Mouse (Mus musculus) forebrain, embryonic 14.5 days (tissue): ENCODE measurements at regions not wholly inside any gene's neighbourhood (a gene's known extent, or its start where the extent isn't known, plus 50 kb on each side); places are given as distances from the start of the nearest gene placed in this dataset.

Experiments
- ATAC-seq: fragments of 200-750 bp; cut with Nextera tagmentation; 2 replicates; pipeline ENCODE4 v1.8.0; 2017; ENCODE audit warnings: mild to moderate bottlenecking, moderate library complexity
- DNase-seq: peaks from one replicate; pipeline ENCODE4 v3.0.0-alpha.2; 2015; ENCODE audit warnings: low spot score
- H3K27ac ChIP-seq: fragments of 300-500 bp; sonication (generic); 2 replicates; pipeline ENCODE4 v1.5.1; 2014; ENCODE audit warnings: low read depth, mild to moderate bottlenecking, control low read depth, low read length, moderate library complexity
- H3K27me3 ChIP-seq: fragments of 300-500 bp; sonication (generic); replicated peaks from 2 replicates; pipeline ENCODE4 v1.6.1; 2014; ENCODE audit warnings: low read length, control low read depth, mixed read lengths; ENCODE audit not compliant: control insufficient read depth, insufficient read depth
- H3K36me3 ChIP-seq: fragments of 300-500 bp; sonication (generic); 2 replicates; pipeline ENCODE4 v1.6.1; 2014; ENCODE audit warnings: low read length, control low read depth; ENCODE audit not compliant: control insufficient read depth, insufficient read depth
- H3K4me1 ChIP-seq: fragments of 300-500 bp; sonication (generic); 2 replicates; pipeline ENCODE4 v1.6.1; 2014; ENCODE audit warnings: antibody characterized with exemption, low read length, control low read depth; ENCODE audit not compliant: control insufficient read depth, insufficient read depth
- H3K4me2 ChIP-seq: fragments of 300-500 bp; sonication (generic); 2 replicates; pipeline ENCODE4 v1.6.1; 2014; ENCODE audit warnings: mild to moderate bottlenecking, control low read depth, low read length
- H3K4me3 ChIP-seq: fragments of 300-500 bp; sonication (generic); 2 replicates; pipeline ENCODE4 v1.5.1; 2014; ENCODE audit warnings: low read depth, low read length, control low read depth
- H3K9ac ChIP-seq: fragments of 300-500 bp; sonication (generic); 2 replicates; pipeline ENCODE4 v1.6.1; 2014; ENCODE audit warnings: mild to moderate bottlenecking, low read length, control low read depth, moderate library complexity
- H3K9me3 ChIP-seq: fragments of 300-500 bp; sonication (generic); replicated peaks from 2 replicates; pipeline ENCODE4 v1.6.1; 2016; ENCODE audit warnings: low read length, control low read depth, mixed read lengths; ENCODE audit not compliant: control insufficient read depth
- WGBS: fragments of 180-500 bp; shearing (Covaris S2); extraction: QIAGEN DNeasy Blood & Tissue Kit; methylation state at CpG from one replicate; pipeline ENCODE4 v1.1.7; 2014; 5-methylcytosine and 5-hydroxymethylcytosine counted together

GRCm38 (mm10) chr3:156407112-156407511, 154.5 kb upstream of the Negr1 start:
- no peaks in the 10 kb centered on the region for H3K9me3 ChIP-seq
- no peak overlapping the region for H3K9ac ChIP-seq
- no peaks in the 10 kb centered on the region for H3K27me3 ChIP-seq
- H3K4me3 ChIP-seq: no peak overlapping the region
- 91% methylated on average over 2 of the region's 2 CpGs for WGBS
- no peak overlapping the region for H3K27ac ChIP-seq
- H3K36me3 ChIP-seq: no peaks in the 10 kb centered on the region
- DNase-seq (no peak), ATAC-seq (no peak)
- no peaks in the 10 kb centered on the region for H3K4me1 ChIP-seq
- H3K4me2 ChIP-seq: no peak overlapping the region

- no peak overlapping the region for H3K4me2 ChIP-seq
- ATAC-seq: no peak
- no peak overlapping the region for H3K9ac ChIP-seq
- WGBS: 55% methylated on average over 1 of the region's 1 CpGs
- no peak overlapping the region for H3K27ac ChIP-seq
- DNase-seq: no peak
- no peaks in the 10 kb centered on the region for H3K27me3 ChIP-seq
- no peaks in the 10 kb centered on the region for H3K4me1 ChIP-seq
- H3K9me3 ChIP-seq: no peaks in the 10 kb centered on the region
- no peaks in the 10 kb centered on the region for H3K36me3 ChIP-seq
- H3K4me3 ChIP-seq: no peak overlapping the region
Observed at GRCm38 (mm10) chr3:156410126-156410525, 151.5 kb upstream of the Negr1 start.

- 50% methylated on average over 3 of the region's 3 CpGs for WGBS
- no peaks in the 10 kb centered on the region for H3K9me3 ChIP-seq
- no peak overlapping the region for H3K4me3 ChIP-seq
- no peaks in the 10 kb centered on the region for H3K36me3 ChIP-seq
- H3K27ac ChIP-seq: no peak overlapping the region
- H3K4me1 ChIP-seq: no peaks in the 10 kb centered on the region
- H3K9ac ChIP-seq: no peak overlapping the region
- no peaks in the 10 kb centered on the region for H3K27me3 ChIP-seq
- H3K4me2 ChIP-seq: no peak overlapping the region
- ATAC-seq (no peak), DNase-seq (peak; percentile 13)
Observed at GRCm38 (mm10) chr3:156412757-156413156, 148.8 kb upstream of the Negr1 start.

- Histone ChIP-seq H3K36me3 (no peaks in the 10 kb centered on the region), H3K27me3 (no peaks in the 10 kb centered on the region), H3K27ac (no peak overlapping the region), H3K4me2 (no peak overlapping the region), H3K4me1 (no peaks in the 10 kb centered on the region), H3K4me3 (no peak overlapping the region), H3K9me3 (no peaks in the 10 kb centered on the region), H3K9ac (no peak overlapping the region)
- ATAC-seq (no peak), DNase-seq (no peak)
- 88% methylated on average over 13 of the region's 13 CpGs for WGBS
Observed at GRCm38 (mm10) chr3:156414431-156415427, 146.9 kb upstream of the Negr1 start.

GRCm38 (mm10) chr3:156418124-156418523, 143.5 kb upstream of the Negr1 start:
- ATAC-seq: no peak; the same call in 1 of the 2 replicates
- DNase-seq: peak; percentile 54
- no peaks in the 10 kb centered on the region for H3K9me3 ChIP-seq
- no peak overlapping the region for H3K4me3 ChIP-seq
- H3K27me3 ChIP-seq: no peaks in the 10 kb centered on the region
- H3K4me2 ChIP-seq: no peak overlapping the region
- no peak overlapping the region for H3K27ac ChIP-seq
- H3K9ac ChIP-seq: no peak overlapping the region
- H3K36me3 ChIP-seq: no peaks in the 10 kb centered on the region
- no peaks in the 10 kb centered on the region for H3K4me1 ChIP-seq

- H3K27me3 ChIP-seq: no peaks in the 10 kb centered on the region
- no peak overlapping the region for H3K9ac ChIP-seq
- WGBS: 49% methylated on average over 3 of the region's 3 CpGs
- no peak overlapping the region for H3K27ac ChIP-seq
- no peaks in the 10 kb centered on the region for H3K36me3 ChIP-seq
- H3K4me1 ChIP-seq: no peaks in the 10 kb centered on the region
- H3K9me3 ChIP-seq: no peaks in the 10 kb centered on the region
- no peak for ATAC-seq
- no peak overlapping the region for H3K4me2 ChIP-seq
- DNase-seq: peak; percentile 56
- H3K4me3 ChIP-seq: no peak overlapping the region
Observed at GRCm38 (mm10) chr3:156423100-156423499, 138.5 kb upstream of the Negr1 start.

- H3K4me2 ChIP-seq: no peak overlapping the region
Observed at GRCm38 (mm10) chr3:156455042-156455441, 106.6 kb upstream of the Negr1 start.

GRCm38 (mm10) chr3:156463299-156463698, 98.3 kb upstream of the Negr1 start:
- Histone ChIP-seq H3K4me1 (no peaks in the 10 kb centered on the region), H3K9me3 (no peaks in the 10 kb centered on the region), H3K27ac (no peak overlapping the region), H3K27me3 (no peaks in the 10 kb centered on the region), H3K9ac (no peak overlapping the region), H3K4me2 (no peak overlapping the region), H3K36me3 (no peaks in the 10 kb centered on the region), H3K4me3 (no peak overlapping the region)
- 77% methylated on average over 2 of the region's 2 CpGs for whole genome bisulfite sequencing
- DNase-seq: no peak
- ATAC-seq: no peak

More at GRCm38 (mm10) chr3:156455042-156455441, 106.6 kb upstream of the Negr1 start:
- Histone ChIP-seq H3K9me3 (no peaks in the 10 kb centered on the region), H3K27me3 (no peaks in the 10 kb centered on the region), H3K27ac (no peak overlapping the region), H3K9ac (no peak overlapping the region), H3K36me3 (no peaks in the 10 kb centered on the region), H3K4me3 (no peak overlapping the region), H3K4me1 (no peaks in the 10 kb centered on the region)
- 44% methylated on average over 4 of the region's 4 CpGs for WGBS
- DNase-seq: peak; percentile 76
- ATAC-seq: peak; percentile 86; the same call in 1 of the 2 replicates

- ATAC-seq (no peak), DNase-seq (no peak)
- Histone ChIP-seq H3K4me1 (no peaks in the 10 kb centered on the region), H3K36me3 (no peaks in the 10 kb centered on the region), H3K4me2 (no peak overlapping the region), H3K9me3 (no peaks in the 10 kb centered on the region), H3K27me3 (no peaks in the 10 kb centered on the region), H3K4me3 (no peak overlapping the region), H3K9ac (no peak overlapping the region), H3K27ac (no peak overlapping the region)
- 88% methylated on average over 5 of the region's 5 CpGs for WGBS
Observed at GRCm38 (mm10) chr3:156465601-156466000, 96.0 kb upstream of the Negr1 start.
